Mouse (Mus musculus): ENCODE results near the gene Smyd3.
A peak's percentile ranks its signal among the peaks of the same experiment; 100 is the strongest.
"Not testable (repeated sequence)": the region's sequence is repeated elsewhere in the genome, so short reads cannot be mapped to it uniquely, and the experiment has no call there.

Smyd3 gene

DNA sequence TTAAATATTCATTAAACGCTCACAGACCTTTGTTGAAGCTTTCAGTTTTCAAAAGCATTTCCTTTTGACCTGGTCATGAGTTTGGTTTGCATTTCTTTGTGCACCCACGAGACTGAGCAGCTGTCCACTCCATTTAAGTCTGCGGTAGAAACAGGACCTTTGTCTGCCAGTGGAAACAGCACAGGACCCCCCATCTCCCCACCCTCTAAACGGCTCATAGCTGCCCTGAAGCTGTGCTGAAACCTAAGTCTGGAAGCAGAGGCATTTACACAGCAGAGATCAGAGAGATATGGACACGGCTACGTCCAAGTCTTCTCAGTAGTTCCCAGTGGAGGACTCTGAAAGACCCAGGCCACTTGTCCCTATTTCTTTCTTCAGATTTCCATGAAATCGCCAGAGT, 305.5 kb downstream of the Smyd3 start:
- no peak for DNase-seq

DNA sequence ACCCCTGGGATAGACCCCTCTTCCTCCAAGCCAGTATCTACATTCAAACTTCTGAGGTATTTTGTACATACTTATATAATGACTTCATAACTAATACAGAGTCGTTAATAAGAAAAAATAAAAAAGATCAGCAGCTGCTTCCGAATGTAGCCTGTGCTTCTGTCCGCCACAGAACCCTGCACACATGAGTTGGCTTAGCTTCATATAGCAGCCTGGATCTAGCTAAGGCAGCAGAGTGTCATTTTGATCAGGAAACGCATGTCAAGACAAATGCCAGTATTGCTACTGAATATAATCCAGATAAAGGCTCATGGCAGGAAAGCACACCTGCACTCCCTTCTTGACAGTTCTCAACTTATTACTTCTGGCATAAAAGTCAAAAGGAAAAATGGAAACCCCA, 306.5 kb downstream of the Smyd3 start:
- DNase-seq = no peak

DNA sequence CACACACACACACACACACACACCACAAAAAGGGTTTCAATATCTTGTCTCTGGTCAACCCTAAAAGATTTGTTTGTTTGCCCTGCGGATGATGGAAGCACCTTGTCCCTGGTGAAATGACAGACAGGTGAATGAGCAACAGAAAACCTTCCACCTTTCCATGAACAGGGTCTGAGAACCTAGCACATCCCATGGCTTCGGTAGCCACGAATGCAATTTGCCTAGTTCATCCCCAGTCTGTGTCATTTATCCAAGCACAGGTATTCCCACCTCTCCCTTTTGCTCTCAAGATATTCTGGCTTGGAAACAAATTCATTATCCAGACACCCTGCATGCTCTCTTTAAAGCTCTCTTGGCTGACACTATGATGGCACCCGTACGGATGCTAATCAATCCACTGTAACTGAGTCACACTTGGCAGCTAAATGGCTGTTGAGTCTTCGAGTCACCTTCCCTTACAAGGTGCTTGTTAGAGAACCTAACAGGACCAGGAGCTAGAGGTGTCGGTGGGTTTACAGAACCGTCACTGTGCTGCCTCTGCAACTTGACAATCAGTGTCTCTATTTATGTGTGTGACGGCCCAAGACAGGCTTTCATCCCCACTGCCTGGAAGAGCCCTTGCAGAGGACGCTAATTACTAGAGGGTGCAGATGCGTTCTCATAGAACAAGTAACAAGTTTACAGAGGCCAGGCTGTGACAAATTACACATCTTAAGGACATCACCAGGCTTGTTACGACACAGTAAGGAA, 309.8 kb downstream of the Smyd3 start:
- DNase-seq = no peak

DNA sequence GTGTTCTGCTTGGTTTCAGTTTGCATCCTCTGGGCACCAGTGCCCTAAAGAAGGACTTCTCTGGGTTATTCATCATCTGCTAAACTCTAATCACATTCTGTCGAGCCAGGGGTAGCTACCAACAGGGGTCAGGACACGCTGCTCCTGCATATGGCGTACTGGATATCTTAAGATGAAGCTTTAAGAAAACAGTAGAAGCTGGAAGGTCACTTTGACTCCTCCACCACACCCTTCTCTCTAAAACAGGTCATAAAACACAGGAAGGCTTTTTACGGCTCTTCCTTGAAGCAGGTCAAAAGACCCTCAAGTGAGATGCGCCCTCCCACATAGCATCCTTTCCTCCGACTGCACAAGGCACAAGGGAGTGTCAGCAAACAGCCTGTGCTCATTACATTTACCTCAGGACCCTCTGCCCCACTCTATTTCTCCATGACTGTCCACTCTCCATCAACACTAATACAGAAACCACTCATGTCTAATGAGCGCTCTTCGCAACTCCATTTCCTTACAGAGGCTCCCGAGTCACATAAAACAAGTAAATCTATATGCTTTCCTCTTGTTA, 310.6 kb downstream of the Smyd3 start:
- DNase-seq = no peak

DNA sequence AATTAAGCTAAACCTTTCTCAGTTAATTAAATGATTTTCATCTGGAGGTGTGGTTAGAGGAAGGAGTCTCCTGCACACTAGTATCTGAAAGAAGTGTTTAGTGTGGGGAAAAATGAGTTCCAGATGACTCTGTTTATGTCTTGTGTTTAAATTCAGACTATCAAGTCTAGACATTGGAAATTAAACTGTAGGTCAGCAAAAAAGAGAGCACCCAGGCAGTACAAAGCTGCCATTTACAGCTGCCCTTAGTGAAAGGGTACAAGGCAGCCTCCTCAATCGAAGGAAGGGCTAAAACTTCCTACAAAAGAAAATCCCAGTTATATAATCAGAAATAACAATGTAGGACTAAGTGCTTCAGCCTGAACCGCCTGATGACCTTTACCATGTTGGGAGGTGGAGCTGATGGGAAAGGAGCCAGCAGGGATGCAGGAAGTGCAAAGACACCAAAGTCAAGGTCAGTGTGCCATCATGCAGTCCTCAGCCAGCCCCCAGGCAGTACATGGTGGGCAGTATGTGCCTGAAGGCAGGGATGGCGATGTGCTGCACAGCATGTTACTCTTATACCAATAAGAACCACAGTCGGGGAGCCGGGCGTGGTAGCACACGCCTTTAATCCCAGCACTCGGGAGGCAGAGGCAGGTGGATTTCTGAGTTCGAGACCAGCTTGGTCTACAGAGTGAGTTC, 319.2 kb downstream of the Smyd3 start:
- DNase-seq = no peak

DNA sequence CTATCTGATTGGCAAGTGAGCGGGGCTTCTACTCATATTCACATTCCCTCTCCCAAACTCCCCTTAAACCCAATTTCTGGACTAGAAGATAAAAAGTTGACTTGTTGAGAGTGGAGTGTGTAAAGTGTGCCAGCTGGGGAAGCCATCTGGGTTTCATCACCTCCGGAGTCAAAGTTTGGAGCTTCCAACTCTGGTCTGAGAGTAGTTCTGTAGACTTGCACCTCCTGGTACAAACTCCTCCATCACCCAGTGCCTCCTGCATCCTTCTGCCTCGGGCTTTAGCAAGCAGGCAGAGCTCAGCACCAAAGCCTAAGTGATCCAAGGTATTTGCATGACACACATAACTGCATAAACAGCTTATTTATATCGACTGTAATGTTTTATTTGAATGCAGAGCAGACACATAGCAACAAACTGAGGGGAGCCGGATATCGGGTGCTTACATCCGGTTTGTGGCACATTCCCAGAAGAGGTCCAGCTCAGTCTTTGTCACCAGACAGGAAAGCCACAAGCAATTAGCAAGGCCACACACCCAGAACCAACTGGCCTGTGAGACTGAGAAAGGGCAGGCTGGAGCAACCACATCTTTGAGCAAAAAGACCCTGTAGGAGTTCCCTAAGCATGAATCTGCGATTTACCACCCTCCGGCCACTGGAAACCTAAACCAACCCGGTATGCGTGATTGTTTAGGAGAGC, 319.9 kb downstream of the Smyd3 start:
- DNase-seq = no peak

DNA sequence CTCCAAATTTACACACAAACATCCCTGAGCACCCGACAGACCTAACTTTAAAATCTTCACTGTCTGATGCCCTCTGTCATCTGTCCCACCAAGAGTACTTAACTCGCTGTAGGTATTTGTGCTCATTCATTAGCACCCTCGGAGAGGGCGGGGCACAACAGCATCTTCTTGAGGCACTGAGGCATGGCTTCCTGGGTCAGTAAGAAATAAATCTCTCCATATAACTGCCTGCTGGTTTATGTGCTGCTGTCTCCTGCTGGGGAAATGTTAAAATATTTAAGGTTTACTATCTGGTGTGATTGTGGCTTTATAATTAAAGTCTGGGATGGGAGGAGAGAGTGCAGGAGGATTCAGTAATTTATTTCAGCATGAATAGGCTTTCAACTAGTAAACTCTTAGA, 320.7 kb downstream of the Smyd3 start:
- no peak for DNase-seq

DNA sequence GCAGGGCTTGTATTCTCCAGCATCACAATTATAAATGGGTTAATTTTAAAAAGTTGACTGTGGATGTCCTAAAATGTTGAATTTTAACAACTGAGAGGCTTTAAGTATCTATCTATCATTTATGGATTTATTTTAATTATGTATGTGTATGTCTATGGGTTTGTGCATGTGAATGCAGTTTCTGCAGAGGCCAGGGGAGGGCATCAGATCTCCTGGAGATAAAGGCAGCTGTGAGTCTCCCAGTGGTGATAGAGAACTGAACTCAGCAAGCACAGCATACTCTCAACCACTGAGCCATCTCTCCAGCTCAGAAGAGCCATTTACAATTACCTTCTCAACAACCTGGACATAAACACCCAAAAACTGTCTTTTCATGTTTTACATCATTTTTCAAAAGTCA, 321.4 kb downstream of the Smyd3 start:
- DNase-seq = no peak

DNA sequence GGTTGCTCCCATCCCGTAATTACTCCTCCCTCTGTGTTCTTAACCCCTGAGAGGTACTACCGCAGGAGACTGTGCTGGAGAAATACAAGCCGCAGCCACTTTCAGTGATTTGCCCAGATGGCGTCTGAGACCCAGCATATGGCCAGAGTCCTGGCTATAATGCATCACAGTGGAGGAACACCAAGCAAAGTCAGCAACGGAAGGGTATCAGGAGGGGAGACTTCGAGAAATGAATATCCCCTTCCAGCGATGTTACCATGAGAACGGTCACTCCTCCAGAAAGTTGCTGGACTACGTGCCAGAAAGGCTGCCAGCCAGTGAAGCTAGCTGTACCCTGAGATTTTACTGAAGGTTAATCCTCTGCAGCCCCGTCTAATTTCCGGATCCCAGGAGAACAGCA, 325.1 kb downstream of the Smyd3 start:
- no peak for DNase-seq

DNA sequence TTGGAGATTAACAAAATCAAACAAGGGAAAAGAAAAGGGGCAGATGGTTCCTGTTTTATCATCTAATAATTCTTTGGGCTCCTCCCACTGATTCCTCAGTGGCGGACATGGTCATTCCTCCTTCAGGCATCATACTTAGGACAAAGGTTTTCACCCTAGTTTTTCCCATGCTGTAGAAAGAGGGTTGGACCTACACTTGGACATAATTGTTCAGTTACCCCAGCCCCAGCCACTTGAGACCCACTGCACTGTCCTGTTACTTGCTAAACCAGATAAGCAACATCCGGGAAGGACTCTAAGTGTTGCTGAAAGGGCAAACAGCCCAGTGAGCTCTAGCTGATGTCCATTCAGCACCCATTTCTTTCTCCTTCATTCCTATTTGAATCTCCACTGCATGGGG, 327.0 kb downstream of the Smyd3 start:
- DNase-seq = no peak

DNA sequence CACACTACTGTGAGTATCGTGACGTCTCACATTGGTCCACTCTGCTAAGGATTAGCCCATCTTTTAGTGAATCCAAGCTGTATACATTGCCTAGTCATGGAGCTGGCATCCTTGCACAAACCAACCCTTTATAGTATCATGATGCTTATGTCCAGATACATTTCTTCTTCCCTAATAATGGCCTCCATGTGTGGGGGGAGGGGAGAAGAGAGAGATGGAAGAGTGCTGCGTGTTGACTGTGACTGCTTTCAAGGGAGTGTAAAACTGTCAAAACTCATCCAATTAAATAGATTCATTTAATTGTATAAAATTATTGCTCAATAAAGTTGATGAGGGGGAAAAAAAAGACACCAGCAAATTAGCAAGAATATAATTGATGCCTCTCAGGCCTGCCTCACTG, 330.7 kb downstream of the Smyd3 start:
- no peak for DNase-seq

DNA sequence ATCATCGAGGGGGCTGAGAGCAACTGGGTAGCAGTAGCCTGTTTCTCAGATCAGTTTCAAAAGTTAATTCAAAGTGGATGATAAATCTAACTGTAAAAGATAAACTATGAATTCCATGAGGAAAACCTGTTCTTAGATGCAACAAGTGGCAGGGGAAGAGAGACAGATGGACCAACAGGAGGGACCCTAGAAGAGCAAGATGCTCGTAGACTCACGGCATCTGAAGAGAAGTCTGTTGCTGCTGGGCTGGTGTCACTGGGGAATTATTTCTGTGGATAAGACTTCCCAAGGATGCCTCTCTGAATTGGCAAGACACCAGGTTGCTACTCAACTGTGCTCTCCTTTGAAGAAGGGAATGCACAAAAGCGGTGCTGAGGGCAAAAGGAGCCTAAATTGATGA, 333.2 kb downstream of the Smyd3 start:
- DNase-seq = peak; percentile 62

DNA sequence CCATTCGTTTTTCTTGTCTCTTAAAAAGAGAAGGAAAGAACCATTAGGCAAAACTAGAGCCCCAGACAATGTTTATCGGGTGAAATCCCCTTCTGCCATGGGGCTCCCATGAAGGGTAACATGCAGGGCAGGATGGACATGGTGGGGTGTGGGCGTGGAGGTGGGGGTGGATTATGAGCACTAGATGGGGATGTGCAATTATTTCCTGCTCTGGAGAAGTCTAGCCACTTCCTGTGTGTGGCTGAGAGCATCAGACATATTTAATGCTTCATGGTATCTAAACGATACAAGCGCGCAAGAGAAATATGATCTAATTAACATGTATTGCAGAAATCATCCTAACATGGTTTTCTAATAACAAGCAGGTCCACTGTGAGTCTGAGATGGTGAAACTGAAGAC, 334.3 kb downstream of the Smyd3 start:
- DNase-seq = no peak

DNA sequence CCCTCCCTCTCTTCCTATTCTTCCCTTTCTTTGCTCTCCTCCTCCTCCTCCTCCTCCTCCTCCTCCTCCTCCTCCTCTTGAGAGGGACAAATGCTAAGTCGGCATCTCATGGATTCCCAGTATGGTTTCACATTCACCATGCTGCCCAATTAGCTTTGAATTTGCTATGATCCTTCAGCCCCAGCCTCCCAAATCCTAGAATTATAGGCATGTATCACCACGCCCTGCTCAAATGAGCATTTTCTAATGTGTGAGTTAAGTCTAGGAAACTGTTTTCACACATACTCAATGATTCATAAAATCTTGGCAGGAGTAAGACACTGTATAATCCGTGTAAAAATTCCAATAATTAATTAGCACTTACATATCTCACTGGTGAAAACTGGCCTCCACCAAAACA, 337.3 kb downstream of the Smyd3 start:
- DNase-seq = no peak

DNA sequence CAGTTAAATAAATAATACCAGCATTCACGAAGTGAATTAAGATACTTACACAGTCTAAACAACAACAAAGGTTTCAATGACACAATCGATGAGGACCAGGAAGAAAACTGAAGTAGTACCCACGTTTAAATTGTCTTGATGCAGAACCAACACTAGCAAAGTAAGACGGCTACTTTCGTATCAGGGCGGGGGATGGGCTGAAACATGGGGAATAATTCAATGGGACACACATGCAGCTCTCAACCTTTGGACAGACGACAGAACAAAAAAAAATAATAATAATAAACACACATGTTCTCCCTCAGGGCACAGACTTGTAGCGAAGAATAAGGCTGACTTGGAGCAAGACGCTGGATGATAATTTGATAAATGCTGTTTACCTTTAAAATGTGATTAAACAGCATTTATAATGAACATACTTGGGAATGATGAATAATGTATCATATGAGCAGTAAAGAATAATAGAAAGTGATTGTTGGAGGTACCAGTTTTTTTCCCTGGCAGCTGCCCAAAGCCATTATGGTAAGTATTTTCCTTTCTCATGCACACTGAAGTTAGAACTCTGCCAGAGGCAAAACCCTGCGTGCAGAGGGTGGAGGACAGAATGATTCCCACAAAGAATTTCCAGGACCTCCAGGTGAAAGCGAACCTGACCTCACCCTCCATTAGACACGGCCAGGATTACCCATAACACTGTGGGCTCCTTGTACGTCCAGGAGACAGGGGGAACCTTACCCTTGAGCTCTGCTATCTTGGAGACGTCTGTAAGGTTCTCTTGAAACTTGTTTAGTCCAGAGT, 340.8 kb downstream of the Smyd3 start:
- no peak for DNase-seq

DNA sequence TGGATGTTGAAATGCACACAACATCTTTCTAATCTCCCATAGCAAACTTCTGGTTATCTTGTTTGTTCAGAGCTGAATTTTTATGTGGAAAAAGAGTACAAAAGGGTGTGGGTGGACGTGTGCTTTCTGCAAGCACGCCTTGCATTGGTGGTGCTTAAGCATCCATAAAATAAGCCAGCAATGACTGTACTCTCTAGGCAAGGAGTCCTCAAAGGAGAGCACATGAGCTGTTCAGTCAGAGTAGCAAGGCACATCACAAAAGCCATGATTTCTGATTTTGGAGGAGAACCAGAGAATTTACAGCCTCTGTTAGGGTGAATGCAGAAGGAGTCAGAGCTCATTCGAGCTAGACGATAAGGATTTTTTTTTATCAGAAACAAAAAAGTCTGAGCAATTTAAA, 343.6 kb downstream of the Smyd3 start:
- DNase-seq = no peak

DNA sequence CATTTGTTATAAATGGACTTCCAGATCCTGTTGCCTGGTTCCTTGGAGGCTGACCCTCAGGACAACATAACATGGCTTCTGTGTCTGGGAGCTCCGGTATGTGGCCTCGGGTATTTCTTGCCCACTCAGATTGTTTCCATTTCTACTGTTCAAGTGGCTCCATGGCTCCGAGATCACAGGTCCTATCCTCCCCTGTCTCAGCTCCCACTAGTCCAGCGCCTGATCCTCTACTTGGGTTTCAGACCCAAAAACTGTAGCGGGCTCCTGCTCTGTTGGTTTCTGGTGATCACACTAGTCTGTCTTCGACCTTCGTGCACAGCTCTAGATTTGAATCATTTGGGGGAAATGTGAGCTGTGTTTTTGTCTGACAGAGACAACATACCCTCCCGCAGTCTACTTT, 347.3 kb downstream of the Smyd3 start:
- no peak for DNase-seq

DNA sequence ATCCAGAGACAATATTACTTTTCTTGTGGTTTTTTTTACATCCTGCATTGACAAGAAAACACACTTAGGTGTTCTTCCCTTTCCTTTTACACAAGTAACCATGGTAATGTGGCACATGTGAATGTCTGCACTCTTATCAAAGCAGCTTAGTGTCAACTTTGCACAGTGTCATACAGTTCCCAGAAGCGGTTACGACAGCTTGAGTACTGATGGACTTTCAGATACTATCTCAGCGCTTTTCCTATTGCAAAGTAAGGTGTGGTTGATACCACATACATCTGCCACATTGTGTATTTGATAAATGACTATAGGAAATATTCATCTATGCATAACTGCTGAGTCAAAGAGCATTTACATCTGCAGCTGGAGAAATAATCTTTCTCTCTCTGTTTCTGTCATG, 348.1 kb downstream of the Smyd3 start:
- no peak for DNase-seq

DNA sequence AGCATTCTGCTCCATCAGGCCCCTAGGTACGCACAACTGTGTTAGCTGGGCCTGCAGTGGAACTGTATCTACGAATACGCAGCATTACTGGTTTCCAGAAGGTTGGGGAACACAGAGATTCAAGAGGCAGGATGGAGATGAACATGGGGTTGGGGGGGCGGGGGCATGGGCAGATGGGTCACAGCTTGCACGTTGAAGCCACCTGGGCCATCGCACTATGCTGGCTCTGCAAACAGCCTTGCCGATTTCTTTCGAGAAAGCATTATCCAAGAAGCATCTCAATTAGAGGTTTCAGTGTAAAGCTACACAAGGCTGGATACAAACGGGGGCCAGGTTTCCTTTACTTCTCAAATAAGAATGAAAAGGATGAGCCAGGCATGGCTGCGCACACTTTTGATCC, 348.7 kb downstream of the Smyd3 start:
- no peak for DNase-seq

DNA sequence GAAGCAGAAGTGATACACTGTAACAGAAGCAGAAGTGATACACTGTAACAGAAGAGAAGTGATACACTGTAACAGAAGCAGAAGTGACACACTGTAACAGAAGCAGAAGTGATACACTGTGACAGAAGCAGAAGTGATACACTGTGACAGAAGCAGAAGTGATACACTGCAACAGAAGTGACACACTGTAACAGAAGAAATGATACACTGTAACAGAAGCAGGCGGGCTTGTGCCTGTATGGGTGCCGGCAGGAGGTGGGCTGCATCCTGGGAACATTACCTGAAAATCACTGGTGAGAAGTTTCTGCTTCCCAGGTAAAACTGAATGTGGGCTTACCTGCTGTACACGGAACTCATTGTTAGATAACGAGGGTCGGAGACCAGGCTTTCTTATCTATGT, 353.6 kb downstream of the Smyd3 start:
- DNase-seq = not testable (repeated sequence)

DNA sequence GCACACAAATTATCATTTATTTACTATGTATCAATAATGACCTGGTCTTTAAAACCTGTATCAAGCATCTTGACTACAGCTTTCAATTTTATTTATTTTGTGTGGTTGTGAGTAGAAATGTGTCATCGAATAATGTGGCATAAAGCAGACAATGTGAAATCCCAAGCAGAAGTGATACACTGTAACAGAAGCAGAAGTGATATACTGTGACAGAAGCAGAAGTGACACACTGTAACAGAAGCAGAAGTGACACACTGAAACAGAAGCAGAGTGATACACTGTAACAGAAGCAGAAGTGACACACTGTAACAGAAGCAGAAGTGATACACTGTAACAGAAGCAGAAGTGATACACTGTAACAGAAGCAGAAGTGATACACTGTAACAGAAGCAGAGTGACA, 355.1 kb downstream of the Smyd3 start:
- DNase-seq = not testable (repeated sequence)

DNA sequence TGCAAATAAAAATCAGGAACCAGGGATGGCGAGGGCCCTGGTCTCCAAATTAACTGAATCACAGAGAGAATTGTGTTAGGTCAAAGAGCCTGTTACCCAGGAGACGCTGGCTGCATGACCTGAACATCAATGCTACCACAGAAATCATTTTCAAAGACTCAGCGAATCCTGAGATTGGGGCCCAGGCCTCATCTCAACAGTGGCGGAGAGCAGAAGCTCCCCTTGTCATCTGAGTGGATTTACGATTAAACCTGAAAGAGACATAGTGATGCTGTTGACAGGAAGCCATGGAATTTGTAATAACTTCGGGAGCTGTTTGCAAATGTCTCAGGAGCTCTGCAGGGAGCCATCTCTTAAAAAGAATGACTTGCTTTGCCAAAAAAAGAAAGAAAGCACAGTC, 355.9 kb downstream of the Smyd3 start:
- DNase-seq = no peak

DNA sequence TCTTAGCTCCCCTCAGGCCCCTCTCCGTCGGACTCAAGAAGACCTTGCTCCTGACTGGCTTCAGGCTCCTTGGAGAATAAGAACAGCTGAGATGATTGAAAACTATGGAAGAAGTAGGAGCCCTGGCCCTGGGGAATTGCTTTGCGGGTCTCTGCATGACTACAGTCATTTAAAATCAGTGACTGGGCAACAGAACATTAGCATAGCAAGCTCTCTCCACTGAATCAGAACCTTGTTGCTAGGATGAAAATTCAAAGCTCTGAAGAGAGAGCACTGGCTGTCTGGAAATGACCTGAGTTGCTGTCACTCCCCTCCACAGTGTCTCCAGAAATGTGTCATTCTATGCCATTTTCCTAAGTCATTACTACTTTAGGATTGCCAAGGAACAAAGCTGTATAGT, 357.1 kb downstream of the Smyd3 start:
- no peak for DNase-seq
